Mouse (Mus musculus): ENCODE measurements at regions not wholly inside any gene's neighbourhood (a gene's known extent, or its start where the extent isn't known, plus 50 kb on each side); places are given as distances from the start of the nearest gene placed in this dataset.

DNA sequence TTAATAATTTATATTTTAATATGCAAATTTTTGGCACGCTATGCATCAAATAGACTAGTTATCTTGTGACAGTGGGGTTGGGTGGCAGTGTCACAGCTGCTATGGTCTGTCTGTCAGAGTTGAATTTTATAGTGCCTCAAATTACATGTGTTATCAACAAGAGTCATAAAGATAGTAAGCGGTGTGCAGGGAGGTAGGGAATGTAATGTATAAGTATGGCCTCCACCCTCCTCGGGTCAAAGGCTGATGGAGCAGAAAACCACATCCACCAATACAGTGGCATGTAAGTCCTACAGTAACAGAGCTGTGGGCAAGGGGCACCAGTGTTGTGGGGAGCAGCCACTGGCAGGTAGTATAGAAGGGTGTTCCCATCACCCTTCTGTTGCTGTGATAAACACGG is 72.9 kb downstream of the Adra2a start:
- no peak for TF ChIP-seq POLR2A (IDR thresholded peaks at IDR 0.05; ENCODE audit: borderline replicate concordance, extremely low read depth, insufficient read depth, insufficient read length, poor library complexity, severe bottlenecking)
- TF ChIP-seq CTCF (IDR thresholded peaks at IDR 0.05; ENCODE audit: borderline replicate concordance, extremely low read depth, insufficient read depth, insufficient read length), result no peak
